Mouse (Mus musculus) heart, postnatal 0 days (tissue): ENCODE measurements at regions not wholly inside any gene's neighbourhood (a gene's known extent, or its start where the extent isn't known, plus 50 kb on each side); places are given as distances from the start of the nearest gene placed in this dataset.

ENCODE experiments used
- ATAC-seq: fragments of 200-750 bp; cut with Nextera tagmentation; 2 replicates; pipeline ENCODE4 v1.8.0; 2017; ENCODE audit warnings: low read depth, moderate number of reproducible peaks, moderate library complexity; ENCODE audit not compliant: insufficient read depth
- DNase-seq: peaks from one replicate; pipeline ENCODE4 v3.0.0-alpha.2; 2016; ENCODE audit warnings: low spot score
- H3K27ac ChIP-seq: fragments of 300-500 bp; sonication (generic); 2 replicates; pipeline ENCODE4 v1.5.1; 2014; ENCODE audit warnings: low read depth, mild to moderate bottlenecking
- H3K27me3 ChIP-seq: fragments of 300-500 bp; sonication (generic); 2 replicates; pipeline ENCODE4 v1.6.1; 2014; ENCODE audit warnings: low read length, mixed read lengths; ENCODE audit not compliant: control insufficient read depth, insufficient read depth
- H3K36me3 ChIP-seq: fragments of 300-500 bp; sonication (generic); replicated peaks from 2 replicates; pipeline ENCODE4 v1.6.1; 2014; ENCODE audit warnings: low read length, mixed read lengths; ENCODE audit not compliant: control insufficient read depth, insufficient read depth
- H3K4me1 ChIP-seq: fragments of 300-500 bp; sonication (generic); 2 replicates; pipeline ENCODE4 v1.6.1; 2014; ENCODE audit warnings: antibody characterized with exemption; ENCODE audit not compliant: control insufficient read depth, insufficient read depth
- H3K4me2 ChIP-seq: fragments of 300-500 bp; sonication (generic); 2 replicates; pipeline ENCODE4 v1.6.1; 2014; ENCODE audit warnings: low read depth, mild to moderate bottlenecking, low read length, moderate library complexity
- H3K4me3 ChIP-seq: fragments of 300-500 bp; sonication (generic); 2 replicates; pipeline ENCODE4 v1.5.1; 2014; ENCODE audit warnings: low read depth, low read length
- H3K9ac ChIP-seq: fragments of 300-500 bp; sonication (generic); replicated peaks from 2 replicates; pipeline ENCODE4 v1.6.1; 2014; ENCODE audit warnings: low read depth, low read length, mixed read lengths
- H3K9me3 ChIP-seq: fragments of 300-500 bp; sonication (generic); replicated peaks from 2 replicates; pipeline ENCODE4 v1.6.1; 2016; ENCODE audit warnings: low read length; ENCODE audit not compliant: control insufficient read depth
- CTCF ChIP-seq: IDR thresholded peaks from 2 replicates; pipeline ENCODE4 v1.5.1; 2016; ENCODE audit warnings: antibody characterized with exemption, control low read depth, low read depth
- EP300 ChIP-seq: IDR thresholded peaks from 2 replicates; pipeline ENCODE4 v1.6.1; 2016; ENCODE audit warnings: antibody characterized with exemption, low read depth
- WGBS: fragments of 180-500 bp; shearing (Covaris S2); extraction: QIAGEN DNeasy Blood & Tissue Kit; methylation state at CpG from one replicate; pipeline ENCODE4 v1.1.7; 2014; 5-methylcytosine and 5-hydroxymethylcytosine counted together

DNA sequence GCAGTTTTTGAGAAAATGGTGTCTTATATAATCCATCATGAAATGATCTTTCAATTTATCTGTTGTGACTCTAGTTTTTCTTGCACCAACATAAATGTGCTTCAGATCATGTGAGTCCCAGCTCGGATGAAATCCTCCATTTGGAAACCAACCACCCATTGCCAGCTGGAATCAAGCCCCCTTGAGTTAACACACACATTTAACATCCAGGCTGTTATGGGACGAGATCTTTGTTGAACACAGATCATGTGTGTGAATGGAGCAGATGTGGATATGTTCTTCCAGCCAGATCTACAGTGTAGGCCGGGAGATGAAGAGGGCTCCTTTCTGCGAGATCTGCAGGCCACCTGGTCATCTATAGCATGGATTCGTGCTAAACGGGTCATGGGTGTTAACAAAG, 188.4 kb upstream of the Gimd1 start:
- H3K9me3 ChIP-seq = no peaks in the 10 kb centered on the region
- 79% methylated on average over 6 of the region's 6 CpGs for WGBS
- no peaks in the 10 kb centered on the region for H3K27me3 ChIP-seq
- H3K36me3 ChIP-seq = no peaks in the 10 kb centered on the region
- no peak for TF ChIP-seq EP300
- no peak for TF ChIP-seq CTCF
- no peaks in the 10 kb centered on the region for H3K4me1 ChIP-seq
- no peak overlapping the region for H3K9ac ChIP-seq
- H3K27ac ChIP-seq = no peak overlapping the region
- H3K4me2 ChIP-seq = no peak overlapping the region
- DNase-seq = no peak
- no peak for ATAC-seq
- no peak overlapping the region for H3K4me3 ChIP-seq

DNA sequence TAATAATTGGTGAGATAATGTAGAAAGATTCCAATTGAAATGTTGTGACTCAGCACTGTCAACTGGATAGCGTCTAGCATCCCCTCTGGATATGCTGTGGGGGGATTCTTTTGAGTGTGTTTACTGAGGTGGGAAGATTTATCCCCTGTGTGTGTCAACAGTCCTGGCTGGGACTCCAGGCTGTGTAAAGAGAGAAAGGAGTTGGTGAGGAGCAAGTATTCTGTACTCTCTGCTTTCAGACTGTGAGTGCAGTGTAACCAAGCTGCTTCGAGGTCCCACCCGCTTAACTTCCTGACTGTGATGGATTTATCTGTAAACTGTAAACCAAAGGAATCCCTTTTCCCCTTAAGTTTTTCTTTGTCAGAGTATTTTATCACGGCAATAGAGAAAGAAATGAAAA, 175.7 kb upstream of the Gimd1 start:
- 44% methylated on average over 4 of the region's 4 CpGs for WGBS
- no peaks in the 10 kb centered on the region for H3K27me3 ChIP-seq

DNA sequence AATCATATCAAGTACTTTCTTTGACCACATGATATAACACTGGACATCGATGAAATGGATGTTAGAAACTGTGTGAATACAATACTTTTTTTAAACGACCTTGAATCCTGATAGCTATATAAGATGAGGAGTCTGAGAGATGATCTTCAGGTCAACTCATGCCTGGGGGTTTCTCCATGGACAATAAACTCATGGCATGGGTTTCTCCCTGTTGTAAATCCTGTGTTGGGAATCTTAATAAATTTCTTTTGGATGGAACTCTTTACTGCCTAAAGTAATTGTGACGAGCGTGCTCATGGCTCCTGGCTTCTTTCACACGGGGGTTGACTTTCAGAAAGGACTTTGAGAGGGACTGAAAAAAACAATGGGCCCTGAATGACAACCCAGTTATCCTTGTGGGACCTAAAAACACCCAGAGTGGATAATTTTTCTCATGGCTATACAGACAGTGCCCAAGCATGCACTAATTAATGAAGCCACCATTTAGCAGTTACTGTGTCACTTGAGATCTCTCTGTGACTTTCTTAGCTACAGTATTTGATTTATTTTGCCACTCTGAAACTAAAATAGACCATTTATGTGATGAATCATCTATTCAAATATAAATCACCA, 167.2 kb upstream of the Gimd1 start:
- no peaks in the 10 kb centered on the region for H3K36me3 ChIP-seq
- no peak for TF ChIP-seq EP300
- no peak for TF ChIP-seq CTCF
- no peak for ATAC-seq

More for the DNA sequence above, 175.7 kb upstream of the Gimd1 start:
- TF ChIP-seq CTCF (no peak), EP300 (no peak)
- no peak overlapping the region for H3K4me3 ChIP-seq
- H3K4me2 ChIP-seq = no peak overlapping the region
- no peaks in the 10 kb centered on the region for H3K36me3 ChIP-seq
- ATAC-seq = no peak
- H3K4me1 ChIP-seq = no peaks in the 10 kb centered on the region
- H3K9ac ChIP-seq = no peak overlapping the region
- DNase-seq = no peak
- H3K9me3 ChIP-seq = no peaks in the 10 kb centered on the region
- no peak overlapping the region for H3K27ac ChIP-seq

DNA sequence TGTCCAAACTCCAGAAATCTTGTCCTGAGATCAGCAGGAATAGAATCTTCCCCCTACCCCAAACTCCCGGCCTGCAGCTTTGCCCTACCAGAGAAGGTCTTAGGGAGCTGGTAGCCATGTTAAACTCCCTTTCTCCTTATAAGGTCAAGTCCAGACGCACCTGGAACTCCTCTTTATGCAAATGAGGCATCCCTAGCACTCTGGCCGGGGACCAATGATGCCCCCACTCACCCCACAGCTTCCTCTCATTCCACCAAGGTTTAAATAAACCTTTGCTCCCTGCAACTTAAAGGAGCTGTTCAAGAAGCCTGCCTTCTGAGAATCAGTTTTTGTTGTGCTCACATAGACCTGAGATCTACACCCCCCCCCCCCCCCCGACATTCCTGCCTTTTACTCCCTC, 158.6 kb upstream of the Gimd1 start:
- Histone ChIP-seq H3K4me2 (no peak overlapping the region), H3K9me3 (no peaks in the 10 kb centered on the region), H3K4me3 (no peak overlapping the region), H3K4me1 (no peaks in the 10 kb centered on the region), H3K27ac (no peak overlapping the region), H3K36me3 (no peaks in the 10 kb centered on the region), H3K27me3 (no peaks in the 10 kb centered on the region), H3K9ac (no peak overlapping the region)
- WGBS = 37% methylated on average over 4 of the region's 4 CpGs
- DNase-seq = no peak
- no peak for ATAC-seq
- no peak for TF ChIP-seq CTCF
- TF ChIP-seq EP300 = no peak

More for the DNA sequence above, 167.2 kb upstream of the Gimd1 start:
- DNase-seq = no peak
- Histone ChIP-seq H3K4me1 (no peaks in the 10 kb centered on the region), H3K4me2 (no peak overlapping the region), H3K27me3 (no peaks in the 10 kb centered on the region), H3K9me3 (no peaks in the 10 kb centered on the region), H3K27ac (no peak overlapping the region), H3K9ac (no peak overlapping the region), H3K4me3 (no peak overlapping the region)
- 69% methylated on average over 5 of the region's 5 CpGs for WGBS

DNA sequence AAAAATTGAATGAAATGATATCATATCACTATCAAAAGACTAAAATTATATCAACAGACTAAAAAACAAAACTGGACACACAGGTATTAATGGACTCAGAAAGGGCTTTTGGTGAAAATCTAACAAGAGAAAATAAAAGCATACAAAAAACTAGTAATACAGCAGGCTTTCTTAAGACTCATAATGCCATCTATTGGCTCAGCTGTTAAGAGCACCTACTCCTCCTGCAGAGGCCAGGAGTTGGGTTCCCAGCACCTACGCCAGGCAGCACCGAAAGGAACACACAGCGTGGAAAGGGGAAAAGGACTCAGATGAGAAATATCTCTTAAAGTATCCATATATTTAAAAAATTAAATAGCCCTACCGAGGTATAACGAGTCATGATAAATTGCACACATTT, 151.9 kb upstream of the Gimd1 start:
- Histone ChIP-seq H3K4me3 (no peak overlapping the region), H3K4me1 (no peaks in the 10 kb centered on the region), H3K9me3 (no peaks in the 10 kb centered on the region), H3K4me2 (no peak overlapping the region), H3K27me3 (no peaks in the 10 kb centered on the region), H3K9ac (no peak overlapping the region), H3K27ac (no peak overlapping the region), H3K36me3 (no peaks in the 10 kb centered on the region)
- ATAC-seq (no peak), DNase-seq (no peak)
- TF ChIP-seq CTCF (no peak), EP300 (no peak)
- WGBS = 73% methylated on average over 5 of the region's 5 CpGs

DNA sequence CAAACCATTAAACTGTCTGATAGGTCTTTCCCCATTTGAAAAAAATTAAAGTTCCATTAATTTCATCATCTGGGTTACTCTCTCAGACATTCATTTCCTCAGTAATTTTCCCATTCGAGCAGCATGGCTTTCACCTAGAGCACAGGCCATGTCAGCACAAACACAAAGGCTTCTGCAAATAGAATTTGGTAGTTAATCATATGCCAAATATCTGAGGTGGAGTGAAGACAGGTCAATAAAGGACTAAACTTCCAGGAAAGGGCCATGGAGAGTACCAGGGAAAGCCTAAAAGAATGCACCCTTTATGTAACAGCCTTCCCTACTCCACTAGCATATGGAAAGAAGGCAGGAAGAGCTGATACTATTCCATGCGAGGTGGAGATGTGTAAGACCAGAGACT, 150.3 kb upstream of the Gimd1 start:
- TF ChIP-seq EP300 (no peak), CTCF (no peak)
- no peak overlapping the region for H3K27ac ChIP-seq
- ATAC-seq = no peak
- H3K36me3 ChIP-seq = no peaks in the 10 kb centered on the region
- no peak overlapping the region for H3K9ac ChIP-seq
- H3K27me3 ChIP-seq = no peaks in the 10 kb centered on the region
- H3K4me2 ChIP-seq = no peak overlapping the region
- H3K4me3 ChIP-seq = no peak overlapping the region
- 55% methylated on average over 2 of the region's 2 CpGs for WGBS
- no peak for DNase-seq
- H3K9me3 ChIP-seq = no peaks in the 10 kb centered on the region
- no peaks in the 10 kb centered on the region for H3K4me1 ChIP-seq
